Mouse (Mus musculus) heart, embryonic 10.5 days (tissue): ENCODE results near the gene Dusp8. TPM values are rescaled to one million over a fixed set of nuclear protein-coding genes. Genes with fewer than 3 reads are reported as not detected.

ENCODE experiments used
- DNase-seq: peaks from one replicate; pipeline ENCODE4 v3.0.0-alpha.2; 2017; ENCODE audit warnings: low spot score
- H3K27ac ChIP-seq: fragments of 300-500 bp; sonication (generic); 2 replicates; pipeline ENCODE4 v1.5.1; 2016; ENCODE audit warnings: mild to moderate bottlenecking
- H3K27me3 ChIP-seq: fragments of 300-500 bp; sonication (generic); 2 replicates; pipeline ENCODE4 v1.6.1; 2016; ENCODE audit warnings: mild to moderate bottlenecking; ENCODE audit not compliant: poor library complexity, insufficient read depth, severe bottlenecking
- H3K36me3 ChIP-seq: fragments of 300-500 bp; sonication (generic); 2 replicates; pipeline ENCODE4 v1.6.1; 2016; ENCODE audit warnings: mild to moderate bottlenecking, moderate library complexity
- H3K4me1 ChIP-seq: fragments of 300-500 bp; sonication (generic); 2 replicates; pipeline ENCODE4 v1.6.1; 2016; ENCODE audit warnings: mild to moderate bottlenecking
- H3K4me3 ChIP-seq: fragments of 300-500 bp; sonication (generic); 2 replicates; pipeline ENCODE4 v1.5.1; 2016; ENCODE audit warnings: mild to moderate bottlenecking, moderate library complexity
- H3K9me3 ChIP-seq: fragments of 300-500 bp; sonication (generic); 2 replicates; pipeline ENCODE4 v1.6.1; 2016; ENCODE audit warnings: mild to moderate bottlenecking, moderate library complexity
- WGBS: fragments of 180-500 bp; shearing (Covaris S2); methylation state at CpG from one replicate; pipeline ENCODE4 v1.1.7; 2016; 5-methylcytosine and 5-hydroxymethylcytosine counted together
- polyA plus RNA-seq: library from polyadenylated mRNA; unstranded; fragments of >200 nt; fragmentation: Nextera tagmentation; extraction: Ambion mirVana; gene quantifications from 2 replicates; pipeline ENCODE4 v1.2.1, GENCODE M21; 2016

Gene Dusp8
- polyA plus RNA-seq, 1 experiment from 2014 or later: 5.3 TPM

DNA sequence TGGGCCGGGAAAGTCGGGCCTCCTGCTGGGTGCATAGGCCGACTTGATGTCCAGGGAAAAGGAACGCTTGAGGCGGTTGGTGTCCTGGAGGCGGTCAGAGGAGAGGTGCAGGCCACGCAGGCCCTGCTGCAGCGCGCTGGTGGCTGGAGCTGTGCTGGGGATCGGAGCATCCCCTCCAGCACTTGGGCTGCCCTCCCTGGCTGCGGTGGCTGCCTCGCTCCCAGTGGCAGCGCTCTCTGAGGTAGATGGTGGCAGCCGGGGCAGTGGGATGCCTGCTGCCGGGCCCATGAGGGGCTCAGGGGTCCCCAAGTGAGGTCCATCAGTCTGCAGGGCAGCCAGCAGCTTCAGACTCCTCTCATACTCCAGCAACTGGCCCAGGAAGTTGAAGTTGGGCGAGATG lies 13.0 kb downstream of the Dusp8 start:
- 22% methylated on average over 16 of the region's 16 CpGs for WGBS

DNA sequence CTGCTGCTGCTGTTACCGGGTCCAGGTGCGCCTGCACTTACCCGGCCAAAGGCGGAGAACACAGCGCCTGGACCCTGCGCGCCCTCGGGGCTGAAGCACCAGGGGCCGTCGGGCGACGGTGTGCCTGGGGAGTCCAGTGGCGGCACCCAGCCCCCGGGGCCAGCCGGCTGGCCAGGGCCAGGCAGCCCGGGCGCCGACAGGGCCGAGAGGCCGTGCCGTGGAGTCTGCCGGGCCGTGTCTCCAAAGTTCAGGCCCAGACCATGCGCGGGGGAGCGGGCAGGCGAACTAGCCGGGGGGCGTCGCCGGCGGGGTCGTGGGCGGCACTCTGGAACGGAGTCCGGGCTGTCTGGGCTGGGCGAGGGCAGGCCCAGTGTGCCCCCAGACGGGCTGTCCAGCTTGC lies 13.5 kb downstream of the Dusp8 start:
- 7% methylated on average over 37 of the region's 38 CpGs for WGBS
- no peak for DNase-seq
- peak overlapping the region; percentile 48 for H3K4me3 ChIP-seq
- peaks cover 27% of the 10 kb centered on the region for H3K4me1 ChIP-seq
- 0 out of 2 replicates have a peak overlapping the region, but pooled peaks have one; percentile 13 for H3K27ac ChIP-seq
- peaks cover 37% of the 10 kb centered on the region for H3K36me3 ChIP-seq
- H3K27me3 ChIP-seq: peaks cover 88% of the 10 kb centered on the region
- no peaks in the 10 kb centered on the region for H3K9me3 ChIP-seq

More for the DNA sequence above, 13.0 kb downstream of the Dusp8 start:
- Histone ChIP-seq H3K4me1 (peaks cover 23% of the 10 kb centered on the region), H3K9me3 (no peaks in the 10 kb centered on the region), H3K36me3 (peaks cover 40% of the 10 kb centered on the region), H3K4me3 (peak overlapping the region; percentile 48), H3K27ac (0 out of 2 replicates have a peak overlapping the region, but pooled peaks have one; percentile 13), H3K27me3 (peaks cover 92% of the 10 kb centered on the region)
- no peak for DNase-seq

DNA sequence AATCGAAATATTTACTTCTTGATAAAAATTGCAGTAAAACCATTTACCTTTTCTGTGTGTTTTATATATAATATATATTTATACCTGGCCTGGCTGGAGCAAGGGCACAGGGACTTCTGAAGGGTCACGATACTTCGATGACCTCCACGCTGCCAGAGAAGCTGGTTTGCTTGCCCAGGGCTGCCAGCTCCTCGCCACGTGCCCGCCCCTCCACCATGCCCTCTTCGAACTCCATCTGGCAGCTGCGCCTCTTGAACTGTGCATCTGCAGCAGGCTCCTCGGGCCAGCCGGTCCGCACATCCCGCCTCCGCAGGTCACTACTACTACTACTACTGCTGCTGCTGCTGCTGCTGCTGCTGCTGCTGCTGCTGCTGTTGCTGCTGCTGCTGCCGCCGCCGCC lies 13.9 kb downstream of the Dusp8 start:
- 43% methylated on average over 14 of the region's 17 CpGs for whole genome bisulfite sequencing
- H3K27me3 ChIP-seq: peaks cover 84% of the 10 kb centered on the region
- H3K4me1 ChIP-seq: peaks cover 31% of the 10 kb centered on the region
- peaks cover 34% of the 10 kb centered on the region for H3K36me3 ChIP-seq
- H3K9me3 ChIP-seq: no peaks in the 10 kb centered on the region
- peak overlapping the region; percentile 48 for H3K4me3 ChIP-seq
- H3K27ac ChIP-seq: no peak overlapping the region
- DNase-seq: no peak

GRCm38 (mm10) chr7:142080876-142081275 lies 14.8 kb downstream of the Dusp8 start:
- no peak overlapping the region for H3K27ac ChIP-seq
- DNase-seq: no peak
- peaks cover 33% of the 10 kb centered on the region for H3K4me1 ChIP-seq
- WGBS: 56% methylated on average over 2 of the region's 2 CpGs
- peaks cover 81% of the 10 kb centered on the region for H3K27me3 ChIP-seq
- no peak overlapping the region for H3K4me3 ChIP-seq
- peaks cover 34% of the 10 kb centered on the region for H3K36me3 ChIP-seq
- no peaks in the 10 kb centered on the region for H3K9me3 ChIP-seq

GRCm38 (mm10) chr7:142079365-142079764 lies 16.3 kb downstream of the Dusp8 start:
- peaks cover 30% of the 10 kb centered on the region for H3K36me3 ChIP-seq
- peaks cover 26% of the 10 kb centered on the region for H3K4me1 ChIP-seq
- WGBS: 56% methylated on average over 5 of the region's 5 CpGs
- no peaks in the 10 kb centered on the region for H3K9me3 ChIP-seq
- H3K27me3 ChIP-seq: peaks cover 81% of the 10 kb centered on the region
- no peak for DNase-seq
- no peak overlapping the region for H3K4me3 ChIP-seq
- no peak overlapping the region for H3K27ac ChIP-seq

GRCm38 (mm10) chr7:142077138-142077537 lies 18.5 kb downstream of the Dusp8 start:
- WGBS: 55% methylated on average over 3 of the region's 3 CpGs
- no peak overlapping the region for H3K4me3 ChIP-seq
- H3K9me3 ChIP-seq: no peaks in the 10 kb centered on the region
- peaks cover 14% of the 10 kb centered on the region for H3K36me3 ChIP-seq
- DNase-seq: no peak
- H3K4me1 ChIP-seq: peaks cover 15% of the 10 kb centered on the region
- no peak overlapping the region for H3K27ac ChIP-seq
- H3K27me3 ChIP-seq: peaks cover 65% of the 10 kb centered on the region

DNA sequence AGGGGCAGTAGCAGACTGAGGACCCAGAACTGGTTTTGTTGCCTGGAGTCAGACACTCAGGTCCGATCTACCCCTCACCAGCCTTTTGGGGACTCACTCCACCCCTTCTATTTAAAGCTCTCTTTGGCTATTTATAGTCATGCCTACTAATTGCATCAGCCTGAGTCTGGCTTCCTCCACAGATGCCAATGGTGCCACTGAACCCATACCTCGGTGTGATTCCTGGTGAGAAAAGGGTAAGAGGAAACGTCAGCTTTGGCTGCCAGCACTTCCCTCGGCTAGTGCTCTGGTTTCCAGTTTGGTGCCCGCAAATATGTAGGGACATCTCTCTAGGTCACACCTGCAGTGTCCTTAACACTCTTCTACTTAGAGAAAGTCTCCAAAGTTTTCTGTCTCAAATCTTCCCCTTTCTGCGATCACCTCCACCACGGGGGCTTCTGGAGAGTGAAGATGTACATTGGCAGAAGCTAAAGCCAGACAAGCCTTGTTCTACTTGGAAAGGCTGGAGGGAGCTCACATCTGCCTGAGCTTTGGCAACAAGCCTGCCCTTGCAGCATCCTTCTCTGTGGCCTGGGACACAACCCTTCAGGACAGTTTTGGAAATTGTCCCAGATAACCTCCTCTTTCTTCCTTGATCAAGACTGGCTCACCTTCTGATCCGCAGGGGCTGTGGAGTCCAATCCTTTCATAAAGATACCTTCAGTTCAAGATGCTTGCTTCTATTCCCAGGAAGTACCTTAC lies 21.3 kb downstream of the Dusp8 start:
- no peak for DNase-seq
- H3K36me3 ChIP-seq: no peaks in the 10 kb centered on the region; the same call in 1 of the 2 replicates
- 60% methylated on average over 8 of the region's 8 CpGs for WGBS
- H3K27me3 ChIP-seq: peaks cover 53% of the 10 kb centered on the region
- H3K9me3 ChIP-seq: no peaks in the 10 kb centered on the region
- H3K4me1 ChIP-seq: peaks cover 14% of the 10 kb centered on the region
- H3K27ac ChIP-seq: no peak overlapping the region
- H3K4me3 ChIP-seq: no peak overlapping the region

GRCm38 (mm10) chr7:142071717-142072116 lies 23.9 kb downstream of the Dusp8 start:
- H3K4me1 ChIP-seq: peaks cover 6% of the 10 kb centered on the region; the same call in 1 of the 2 replicates
- H3K9me3 ChIP-seq: no peaks in the 10 kb centered on the region
- no peak overlapping the region for H3K4me3 ChIP-seq
- H3K36me3 ChIP-seq: no peaks in the 10 kb centered on the region
- peaks cover 54% of the 10 kb centered on the region for H3K27me3 ChIP-seq
- H3K27ac ChIP-seq: no peak overlapping the region
- no peak for DNase-seq

DNA sequence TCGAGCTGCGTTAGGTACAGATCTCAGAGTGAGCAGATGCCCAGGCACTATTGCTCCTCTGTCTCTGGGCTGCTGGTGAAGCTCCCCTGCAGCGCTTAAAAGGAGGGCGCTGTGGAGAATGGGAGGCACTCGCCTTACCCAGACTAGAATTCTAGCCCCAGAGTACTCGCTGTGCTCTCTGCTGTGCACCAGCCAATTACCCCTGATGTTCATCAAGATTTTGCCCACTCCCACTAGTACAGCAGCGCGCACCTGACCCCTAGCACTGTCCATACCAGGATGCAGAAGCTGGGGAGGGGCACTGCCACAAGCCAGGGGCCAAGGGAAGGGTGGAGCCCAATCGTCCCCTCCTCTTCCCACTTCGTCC lies 24.4 kb downstream of the Dusp8 start:
- H3K27me3 ChIP-seq: peaks cover 54% of the 10 kb centered on the region
- H3K9me3 ChIP-seq: no peaks in the 10 kb centered on the region
- WGBS: 10% methylated on average over 10 of the region's 10 CpGs
- peaks cover 4% of the 10 kb centered on the region; the same call in 1 of the 2 replicates for H3K4me1 ChIP-seq
- peak overlapping the region; percentile 35; the same call in 1 of the 2 replicates for H3K4me3 ChIP-seq
- no peak overlapping the region for H3K27ac ChIP-seq
- DNase-seq: no peak
- H3K36me3 ChIP-seq: no peaks in the 10 kb centered on the region

DNA sequence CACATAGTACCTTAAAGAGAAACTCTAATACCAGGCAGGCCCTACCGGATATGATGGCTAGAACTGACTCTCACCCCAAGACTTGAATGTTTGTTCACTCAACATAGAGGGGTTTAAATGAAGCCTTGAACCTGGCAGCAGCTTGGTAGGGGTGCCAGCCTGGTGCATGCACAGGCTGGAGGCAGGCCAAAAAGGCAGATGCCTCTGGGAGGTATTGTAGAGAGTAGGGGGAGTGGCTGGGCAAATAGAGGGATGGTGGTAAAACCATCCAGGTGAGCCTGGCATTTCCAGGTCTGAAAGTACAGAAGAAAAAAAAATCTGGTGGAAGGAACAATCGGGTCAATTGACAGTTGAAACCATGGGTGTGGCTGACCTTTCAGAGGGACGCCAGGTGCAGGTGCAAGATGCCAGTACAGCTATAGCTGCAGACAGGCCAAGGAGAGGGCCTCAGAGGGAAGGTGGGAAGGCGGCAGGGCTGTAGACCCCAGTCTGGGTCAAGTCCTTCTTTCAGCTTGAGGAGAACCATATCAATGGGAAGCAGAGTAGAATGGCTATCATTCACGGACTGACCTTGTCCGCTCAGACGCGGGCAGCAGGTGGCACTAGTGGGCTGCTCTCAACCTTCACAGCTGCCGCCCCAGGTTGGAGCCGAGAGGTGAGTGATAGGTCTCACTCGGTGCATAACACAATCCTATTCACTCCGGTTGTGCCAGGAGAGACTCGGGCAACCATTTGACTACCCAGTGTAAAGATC lies 25.0 kb downstream of the Dusp8 start:
- peak; percentile 91 for DNase-seq
- 15% methylated on average over 13 of the region's 13 CpGs for WGBS

GRCm38 (mm10) chr7:142068429-142068828 lies 27.2 kb downstream of the Dusp8 start:
- Histone ChIP-seq H3K4me3 (no peak overlapping the region), H3K27me3 (peaks cover 35% of the 10 kb centered on the region), H3K36me3 (no peaks in the 10 kb centered on the region), H3K4me1 (peaks cover 4% of the 10 kb centered on the region; the same call in 1 of the 2 replicates), H3K9me3 (no peaks in the 10 kb centered on the region), H3K27ac (no peak overlapping the region)
- no peak for DNase-seq
- 47% methylated on average over 4 of the region's 4 CpGs for WGBS

More for the DNA sequence above, 25.0 kb downstream of the Dusp8 start:
- Histone ChIP-seq H3K27ac (no peak overlapping the region), H3K4me1 (peaks cover 4% of the 10 kb centered on the region; the same call in 1 of the 2 replicates), H3K4me3 (peak overlapping the region; percentile 35; the same call in 1 of the 2 replicates), H3K36me3 (no peaks in the 10 kb centered on the region), H3K27me3 (peaks cover 53% of the 10 kb centered on the region), H3K9me3 (no peaks in the 10 kb centered on the region)

GRCm38 (mm10) chr7:142060931-142061565 lies 34.6 kb downstream of the Dusp8 start, which contains the start of gene Mob2:
Gene Mob2, minus strand, starts transcription at chr7:142061065.
- peak within 1 kb of the TSS; percentile 96 for H3K4me3 ChIP-seq
- peak; percentile 93 for DNase-seq
- WGBS: under 1% methylated on average over 49 of the region's 49 CpGs
- H3K4me1 ChIP-seq: peaks cover 41% of the 10 kb centered on the region
- 0 out of 2 replicates have a peak, but pooled peaks cover 4% of the 10 kb centered on the region for H3K36me3 ChIP-seq
- no peaks in the 10 kb centered on the region for H3K9me3 ChIP-seq
- 0 out of 2 replicates have a peak, but pooled peaks cover 4% of the 10 kb centered on the region for H3K27me3 ChIP-seq
- peak within 1 kb of the TSS; percentile 94 for H3K27ac ChIP-seq
